Mouse (Mus musculus): ENCODE measurements around the gene Draxin. TPM values are rescaled to one million over a fixed set of nuclear protein-coding genes. Genes with fewer than 3 reads are reported as not detected.

The Draxin gene
- total RNA-seq, 2 experiments from 2014 or later = 0.05 to 0.11 TPM

GRCm38 (mm10) chr4:148087091-148087906, 43.2 kb downstream of the Draxin start:
- DNase-seq = peak; percentile 53 to 70
- intact Hi-C loops (cut with DNase I) = no loop called here

- intact Hi-C loops (cut with DNase I) = no loop called here
- DNase-seq = no peak
Measured at GRCm38 (mm10) chr4:148085907-148086305, 44.6 kb downstream of the Draxin start.

- intact Hi-C loops (cut with DNase I) = no loop called here
- no peak for DNase-seq
Measured at GRCm38 (mm10) chr4:148085131-148085906, 45.2 kb downstream of the Draxin start.

- peak; percentile 55 to 63 for DNase-seq
- intact Hi-C loops (cut with DNase I) = no loop called here
Measured at GRCm38 (mm10) chr4:148084261-148084714, 46.2 kb downstream of the Draxin start.

- peak; percentile 41 to 57 for DNase-seq
- intact Hi-C loops (cut with DNase I) = no loop called here
Measured at GRCm38 (mm10) chr4:148083176-148083899, 47.2 kb downstream of the Draxin start.

- intact Hi-C loops (cut with DNase I) = no loop called here
- DNase-seq = peak; percentile 61 to 68
Measured at GRCm38 (mm10) chr4:148082257-148083044, 48.0 kb downstream of the Draxin start.

GRCm38 (mm10) chr4:148081201-148081600, 49.3 kb downstream of the Draxin start:
- intact Hi-C loops (cut with DNase I) = loop anchor here (2.0 kb wide), 1 partner anchor 40 kb away; no protein-coding TSS in a partner anchor

GRCm38 (mm10) chr4:148080597-148080973, 49.9 kb downstream of the Draxin start:
- no peak for DNase-seq
- intact Hi-C loops (cut with DNase I) = loop anchor here (2.0 kb wide), 1 partner anchor 40 kb away; no protein-coding TSS in a partner anchor

More at GRCm38 (mm10) chr4:148081201-148081600, 49.3 kb downstream of the Draxin start:
- no peak for DNase-seq

- DNase-seq = no peak
- intact Hi-C loops (cut with DNase I) = loop anchor here (2.0 kb wide), 1 partner anchor 39 kb away; no protein-coding TSS in a partner anchor
Measured at GRCm38 (mm10) chr4:148079944-148080596, 50.4 kb downstream of the Draxin start.

- intact Hi-C loops (cut with DNase I) = no loop called here
Measured at GRCm38 (mm10) chr4:148079212-148079611, 51.3 kb downstream of the Draxin start.

GRCm38 (mm10) chr4:148075881-148076280, 54.6 kb downstream of the Draxin start:
- intact Hi-C loops (cut with DNase I) = loop anchor here (2.0 kb wide), 1 partner anchor 39 kb away; no protein-coding TSS in a partner anchor
- DNase-seq = no peak

More at GRCm38 (mm10) chr4:148079212-148079611, 51.3 kb downstream of the Draxin start:
- DNase-seq = no peak

- peak; percentile 75 to 78 for DNase-seq
- intact Hi-C loops (cut with DNase I) = loop anchor here (2.0 kb wide), 1 partner anchor 40 kb away; no protein-coding TSS in a partner anchor
Measured at GRCm38 (mm10) chr4:148075259-148075658, 55.2 kb downstream of the Draxin start.

GRCm38 (mm10) chr4:148074521-148075189, 55.8 kb downstream of the Draxin start:
- intact Hi-C loops (cut with DNase I) = loop anchor here (2.0 kb wide), 1 partner anchor 40 kb away; no protein-coding TSS in a partner anchor
- DNase-seq = no peak

GRCm38 (mm10) chr4:148071508-148071907, 59.0 kb downstream of the Draxin start:
- DNase-seq = peak in 1 of 2 experiments; percentile 33
- intact Hi-C loops (cut with DNase I) = no loop called here

- intact Hi-C loops (cut with DNase I) = no loop called here
- DNase-seq = no peak
Measured at GRCm38 (mm10) chr4:148069602-148070218, 60.8 kb downstream of the Draxin start.

GRCm38 (mm10) chr4:148067346-148067745, 63.2 kb downstream of the Draxin start:
- DNase-seq = no peak
- intact Hi-C loops (cut with DNase I) = no loop called here

GRCm38 (mm10) chr4:148066401-148066744, 64.1 kb downstream of the Draxin start:
- peak; percentile 52 to 68 for DNase-seq
- intact Hi-C loops (cut with DNase I) = no loop called here
